8 mouse cellular contexts compared by ENCODE assay signal in genomic region chr13:73892493-73893178, GRCm38 (mm10). TPM values are rescaled to one million over a fixed set of nuclear protein-coding genes. Genes with fewer than 3 reads are reported as not detected.
DNase-seq lines count a peak whose midpoint lies in the region; ATAC-seq and TF ChIP-seq lines count a peak whose summit lies in the region.
"Had no signal": no experiment of that assay in that cellular context is flagged by ENCODE, and none has a peak within 500 bp of the region (broad histone marks: within the 10 kb centered on the region; RNA-seq: fewer than 3 reads in every experiment).

No protein-coding gene starts in this region.

- H3K9me3 ChIP-seq in lung, embryonic 14.5 days (ENCODE audit: low read depth, low read length) = no peaks in the 10 kb centered on the region
- H3K9me3 ChIP-seq in heart, embryonic 13.5 days = no peaks in the 10 kb centered on the region
- no peaks in the 10 kb centered on the region for H3K9me3 ChIP-seq in stomach, postnatal 0 days (ENCODE audit: control insufficient read depth, low read length)

- no peaks in the 10 kb centered on the region for H3K36me3 ChIP-seq in lung, embryonic 14.5 days (ENCODE audit: insufficient read depth)
- no peaks in the 10 kb centered on the region for H3K36me3 ChIP-seq in heart, embryonic 13.5 days
- no peaks in the 10 kb centered on the region for H3K36me3 ChIP-seq in stomach, postnatal 0 days (ENCODE audit: control insufficient read depth, insufficient read depth, low read length)

- 26% methylated on average over 6 of the region's 6 CpGs for WGBS in lung, embryonic 14.5 days
- WGBS in heart, embryonic 13.5 days = 26% methylated on average over 6 of the region's 6 CpGs
- 33% methylated on average over 6 of the region's 6 CpGs for WGBS in stomach, postnatal 0 days

- TF ChIP-seq CTCF in lung, embryonic 14.5 days (IDR thresholded peaks at IDR 0.05; ENCODE audit: low read depth) = no peak
- no peak for TF ChIP-seq CTCF in stomach, postnatal 0 days (IDR thresholded peaks at IDR 0.05; ENCODE audit: low read depth)

- no peak for TF ChIP-seq EP300 in stomach, postnatal 0 days (optimal IDR thresholded peaks at IDR 0.05)

- ATAC-seq in lung, embryonic 14.5 days (ENCODE audit: insufficient read depth) = peak; percentile 89
- no peak for ATAC-seq in heart, embryonic 13.5 days (ENCODE audit: extremely low read depth, insufficient number of reproducible peaks, low FRiP score, low TSS enrichment)
- ATAC-seq in stomach, postnatal 0 days (ENCODE audit: low FRiP score, low TSS enrichment) = peak; percentile 74; the same call in 1 of the 2 replicates

- H3K4me3 ChIP-seq in lung, embryonic 14.5 days (ENCODE audit: low read depth, low read length) = no peak overlapping the region
- H3K4me3 ChIP-seq in heart, embryonic 13.5 days = no peak overlapping the region
- no peak overlapping the region for H3K4me3 ChIP-seq in stomach, postnatal 0 days (ENCODE audit: low read depth, low read length)

- H3K27me3 ChIP-seq in lung, embryonic 14.5 days (ENCODE audit: insufficient read depth, low read length) = no peaks in the 10 kb centered on the region
- H3K27me3 ChIP-seq in heart, embryonic 13.5 days (replicated peaks) = no peaks in the 10 kb centered on the region
- H3K27me3 ChIP-seq in stomach, postnatal 0 days (ENCODE audit: control insufficient read depth, insufficient read depth, low read length) = no peaks in the 10 kb centered on the region

- peak; percentile 68 for DNase-seq in lung, embryonic 14.5 days
- DNase-seq in lung, postnatal 14 days = no peak
- peak; percentile 42 to 71 for DNase-seq in kidney, postnatal 25 days
- DNase-seq in stomach, postnatal 0 days (ENCODE audit: low spot score) = no peak
- no peak for DNase-seq in spleen, adult 18-20 months
- no peak for DNase-seq in right cerebral cortex, adult 2 months (ENCODE audit: low spot score in 2 of 2)
- DNase-seq: cerebellum, postnatal 10 days had no signal

- 0 out of 2 replicates have a peak overlapping the region, but pooled peaks have one; percentile 5 for H3K27ac ChIP-seq in lung, embryonic 14.5 days (ENCODE audit: low read depth)
- peak overlapping the region; percentile 50; the same call in 1 of the 2 replicates for H3K27ac ChIP-seq in heart, embryonic 13.5 days (replicated peaks)
- peak overlapping the region; percentile 46 for H3K27ac ChIP-seq in stomach, postnatal 0 days (replicated peaks)

- H3K4me2 ChIP-seq in lung, embryonic 14.5 days = no peak overlapping the region
- H3K4me2 ChIP-seq in heart, embryonic 13.5 days = no peak overlapping the region
- no peak overlapping the region for H3K4me2 ChIP-seq in stomach, postnatal 0 days (replicated peaks; ENCODE audit: low read depth)

- peaks cover 4% of the 10 kb centered on the region; the same call in 1 of the 2 replicates for H3K4me1 ChIP-seq in lung, embryonic 14.5 days (ENCODE audit: insufficient read depth)
- peaks cover 21% of the 10 kb centered on the region for H3K4me1 ChIP-seq in heart, embryonic 13.5 days
- peaks cover 2% of the 10 kb centered on the region; the same call in 1 of the 2 replicates for H3K4me1 ChIP-seq in stomach, postnatal 0 days (replicated peaks; ENCODE audit: control insufficient read depth, insufficient read depth)

- H3K9ac ChIP-seq in lung, embryonic 14.5 days = no peak overlapping the region
- no peak overlapping the region for H3K9ac ChIP-seq in heart, embryonic 13.5 days
- no peak overlapping the region for H3K9ac ChIP-seq in stomach, postnatal 0 days (ENCODE audit: low read length)

RNA-seq across cellular contexts. Expression of gene Trip13, which starts 44.9 kb away (rescaled TPM):
- polyA plus RNA-seq in lung, embryonic 14.5 days (2014; fragmentation: Nextera tagmentation; extraction: Ambion mirVana) = 53.1 and 61.2 TPM in 2 replicates
- polyA plus RNA-seq in heart, embryonic 13.5 days (2015; fragmentation: Nextera tagmentation; extraction: Ambion mirVana) = 32.0 and 35.2 TPM in 2 replicates
- polyA plus RNA-seq in stomach, postnatal 0 days (2015; fragmentation: Nextera tagmentation; extraction: Ambion mirVana) = 9.1 and 11.0 TPM in 2 replicates

RNA-seq across cellular contexts. Expression of gene Brd9, which starts 45.0 kb away (rescaled TPM):
- polyA plus RNA-seq in lung, embryonic 14.5 days (2014; fragmentation: Nextera tagmentation; extraction: Ambion mirVana) = 47.9 and 53.2 TPM in 2 replicates
- 37.4 and 38.7 TPM in 2 replicates for polyA plus RNA-seq in heart, embryonic 13.5 days (2015; fragmentation: Nextera tagmentation; extraction: Ambion mirVana)
- polyA plus RNA-seq in stomach, postnatal 0 days (2015; fragmentation: Nextera tagmentation; extraction: Ambion mirVana) = 21.1 and 21.7 TPM in 2 replicates

RNA-seq across cellular contexts. Expression of gene Nkd2, which starts 45.2 kb away (rescaled TPM):
- 4.6 and 4.8 TPM in 2 replicates for polyA plus RNA-seq in lung, embryonic 14.5 days (2014; fragmentation: Nextera tagmentation; extraction: Ambion mirVana)
- polyA plus RNA-seq in heart, embryonic 13.5 days (2015; fragmentation: Nextera tagmentation; extraction: Ambion mirVana) = 3.4 and 3.9 TPM in 2 replicates
- 4.5 and 4.7 TPM in 2 replicates for polyA plus RNA-seq in stomach, postnatal 0 days (2015; fragmentation: Nextera tagmentation; extraction: Ambion mirVana)

Comparison
In these comparisons a context has a peak if more than half of its experiments do, and no peak if none do; other contexts are left out.
1. DNase-seq: peak in lung, embryonic 14.5 days (single experiment) and kidney, postnatal 25 days (2 of 2); none in lung, postnatal 14 days (single experiment), stomach, postnatal 0 days (single experiment), spleen, adult 18-20 months (0 of 2) and right cerebral cortex, adult 2 months (0 of 2).
2. Peak in every context shown above with its lines, with median percentiles within 50 percentile points of each other: H3K27ac ChIP-seq.